Mouse (Mus musculus) layer of hippocampus, adult 9-10 months (tissue): ENCODE data around the gene Ppp1r14c.
"Not testable (repeated sequence)": the region's sequence is repeated elsewhere in the genome, so short reads cannot be mapped to it uniquely, and the experiment has no call there.

Experiments used
- DNase-seq: peaks from one replicate; pipeline ENCODE4 v3.0.0; 2022; ENCODE audit warnings: low spot score

Ppp1r14c gene

DNA sequence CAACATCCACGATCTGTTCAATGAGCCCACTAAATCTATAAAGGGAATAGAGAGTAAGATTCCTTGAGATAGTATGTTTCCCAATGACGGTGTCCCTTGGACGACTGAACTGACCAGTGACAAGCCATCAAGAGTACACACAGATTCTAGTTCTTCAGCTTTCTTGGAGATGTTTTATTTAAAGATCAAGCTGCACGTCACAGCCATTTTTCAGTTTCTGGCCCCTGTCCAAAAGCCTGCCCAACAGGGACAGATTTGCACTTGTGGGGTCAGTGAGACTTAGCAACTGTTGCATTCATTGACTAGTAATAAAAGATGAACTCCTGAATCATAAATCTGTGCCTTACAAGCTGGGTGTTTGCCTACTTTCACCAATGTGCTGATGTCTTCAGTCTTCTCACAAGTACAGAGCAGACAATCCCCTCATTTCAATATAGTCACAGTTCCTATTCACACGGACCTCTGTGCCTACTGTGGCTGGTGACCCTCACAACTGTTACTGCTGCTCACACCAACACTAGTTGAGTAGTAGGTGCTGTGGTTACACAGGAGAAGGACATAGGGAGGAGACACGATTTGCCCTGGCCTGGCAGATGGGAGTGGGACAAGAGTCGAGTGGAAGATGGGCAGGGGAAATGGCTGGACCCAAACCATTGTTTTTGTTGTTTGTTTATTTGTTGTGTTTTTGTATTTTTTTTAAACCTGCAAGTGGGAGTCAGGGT lies 37.7 kb downstream of the Ppp1r14c start:
- no peak for DNase-seq

DNA sequence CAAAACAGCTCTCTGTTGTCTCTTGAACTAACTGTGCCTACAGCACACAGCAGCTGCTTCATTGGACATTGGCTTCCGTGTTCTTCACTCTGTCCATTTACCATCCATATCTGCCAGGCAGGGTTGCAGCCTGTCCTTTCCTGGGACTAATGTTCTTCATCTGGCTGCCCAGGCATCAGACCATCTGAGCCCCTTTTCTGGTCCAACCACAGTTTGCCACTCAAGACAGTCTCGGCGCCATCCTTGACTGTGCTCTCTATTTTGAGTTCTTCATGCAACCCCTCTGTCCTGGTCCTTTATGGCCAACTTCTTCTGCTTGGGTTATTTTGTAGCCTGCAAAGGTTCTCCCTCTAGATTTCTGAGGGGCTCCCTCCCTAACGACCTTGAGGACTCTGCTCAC lies 38.5 kb downstream of the Ppp1r14c start:
- no peak for DNase-seq

DNA sequence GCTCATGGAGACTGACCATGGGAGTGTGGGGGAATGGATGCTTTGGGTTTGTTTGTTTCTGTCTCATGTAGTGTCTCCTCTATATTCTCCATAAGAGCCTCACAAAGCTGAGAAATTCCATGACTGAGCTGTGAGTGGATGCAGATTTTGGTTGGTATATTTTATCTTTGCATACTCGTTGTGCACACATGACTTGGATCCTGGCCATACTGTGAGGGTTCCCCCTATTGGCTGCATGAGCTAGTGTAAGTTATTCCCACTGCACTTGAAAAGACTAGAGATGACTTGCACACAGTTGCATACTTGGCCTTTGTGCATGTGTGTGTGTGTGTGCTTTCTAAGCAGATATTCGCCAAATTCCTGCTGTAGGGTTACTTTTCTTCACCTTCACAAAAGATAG lies 40.4 kb downstream of the Ppp1r14c start:
- DNase-seq, result no peak

DNA sequence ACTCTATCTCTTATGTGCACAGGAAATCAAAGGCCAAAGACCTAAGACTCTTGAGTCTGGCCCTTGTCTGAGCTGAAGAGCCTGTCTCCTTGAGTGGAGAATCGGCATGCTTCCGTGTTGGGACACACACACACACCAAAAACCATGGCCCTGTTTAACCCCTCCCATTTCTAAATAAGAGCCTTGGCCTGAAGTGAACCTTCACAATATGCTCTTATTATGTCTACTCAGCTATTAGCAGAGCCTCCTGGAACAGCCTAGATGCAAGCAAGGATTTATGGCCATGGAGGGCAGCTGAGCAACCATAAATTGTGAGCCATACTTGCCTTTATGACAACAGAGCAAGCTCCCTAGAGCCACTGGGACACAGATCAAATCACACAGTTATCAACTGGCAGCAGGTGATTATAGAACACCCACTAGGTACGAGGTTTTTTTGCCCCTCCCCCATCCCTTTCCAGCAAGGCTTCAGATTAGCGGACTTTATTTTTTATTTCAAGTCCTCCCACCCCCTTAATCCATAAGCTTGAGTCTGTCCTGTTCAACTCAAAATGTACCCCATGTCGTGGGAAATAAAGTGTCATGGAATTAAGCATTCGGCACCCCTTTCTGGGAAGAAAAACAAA lies 42.3 kb downstream of the Ppp1r14c start:
- no peak for DNase-seq

DNA sequence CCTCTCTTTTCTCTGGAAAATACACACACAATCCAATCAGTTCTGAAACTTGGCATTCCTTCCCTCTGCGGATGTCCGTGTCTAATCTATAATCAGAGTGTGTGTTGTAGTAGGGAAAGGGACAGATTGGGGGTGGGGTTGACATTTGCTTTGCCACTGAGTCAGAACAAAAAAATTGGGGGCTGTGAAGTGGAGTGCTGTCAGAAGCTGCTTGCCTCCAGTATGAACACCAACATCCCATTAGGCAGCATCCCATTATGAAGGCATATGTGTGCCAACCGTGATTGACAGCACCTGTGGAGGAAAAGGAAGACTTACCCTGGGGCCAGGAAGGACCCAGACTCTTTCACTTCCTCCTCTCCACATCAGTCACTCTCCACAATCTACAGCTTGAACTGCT lies 42.8 kb downstream of the Ppp1r14c start:
- no peak for DNase-seq

DNA sequence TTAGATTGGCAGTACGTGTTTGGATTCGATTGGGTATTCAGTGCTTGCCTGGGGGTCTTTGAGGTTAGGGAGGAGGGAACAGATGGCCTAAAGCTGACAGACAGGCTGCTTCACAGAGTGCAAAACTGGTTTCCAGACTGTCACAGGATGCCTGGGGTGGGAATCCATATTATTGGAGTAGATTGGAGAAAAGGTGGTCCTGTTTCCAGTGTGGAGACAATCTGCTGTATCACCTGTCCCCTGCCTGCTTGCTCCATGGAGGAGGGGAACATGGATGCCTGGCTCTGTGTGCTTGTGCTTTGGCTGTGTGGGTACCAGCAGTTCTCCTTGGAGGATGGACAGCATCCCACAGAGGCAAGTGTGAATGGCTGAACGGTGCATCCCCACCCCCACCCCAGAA lies 45.4 kb downstream of the Ppp1r14c start:
- DNase-seq, result no peak

DNA sequence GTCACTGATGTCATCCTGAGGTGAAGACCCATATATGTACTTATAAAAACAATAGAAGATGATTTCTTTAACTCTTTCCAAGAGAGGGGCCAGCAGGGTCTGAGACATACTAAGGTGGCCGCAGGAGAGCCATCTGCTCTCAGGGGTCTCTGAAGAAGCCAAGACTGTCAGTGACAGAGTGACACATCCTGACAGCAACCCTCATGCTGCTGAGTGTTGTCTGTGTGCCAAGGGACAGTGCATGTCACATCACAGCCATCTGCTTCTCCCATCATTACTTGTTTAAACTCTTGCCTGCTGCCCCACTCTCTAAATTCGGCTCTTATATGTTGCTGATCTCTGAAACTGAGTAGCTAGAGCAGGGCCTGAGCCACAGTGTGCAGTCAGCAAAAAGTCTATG lies 45.8 kb downstream of the Ppp1r14c start:
- DNase-seq, result no peak

DNA sequence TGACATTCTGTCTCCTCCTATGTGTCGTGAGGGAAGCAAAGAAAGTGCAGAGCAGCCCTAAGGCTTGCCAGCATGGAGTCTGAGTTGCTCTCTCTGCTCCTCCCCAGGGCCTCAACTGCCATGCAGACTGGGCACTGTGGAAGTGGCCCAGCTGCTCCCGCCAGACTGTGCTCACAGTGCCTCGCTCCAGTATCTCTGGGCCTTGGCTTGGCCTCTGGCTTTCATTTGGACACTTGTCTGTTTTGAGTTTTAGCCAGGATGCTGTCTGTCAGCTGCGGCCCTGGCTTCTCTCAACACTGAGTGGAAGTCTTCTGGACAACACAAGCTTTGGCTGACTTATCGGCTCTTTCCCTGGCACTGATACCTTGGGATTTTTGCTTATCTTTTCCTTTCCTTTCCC lies 49.0 kb downstream of the Ppp1r14c start:
- DNase-seq, result no peak

DNA sequence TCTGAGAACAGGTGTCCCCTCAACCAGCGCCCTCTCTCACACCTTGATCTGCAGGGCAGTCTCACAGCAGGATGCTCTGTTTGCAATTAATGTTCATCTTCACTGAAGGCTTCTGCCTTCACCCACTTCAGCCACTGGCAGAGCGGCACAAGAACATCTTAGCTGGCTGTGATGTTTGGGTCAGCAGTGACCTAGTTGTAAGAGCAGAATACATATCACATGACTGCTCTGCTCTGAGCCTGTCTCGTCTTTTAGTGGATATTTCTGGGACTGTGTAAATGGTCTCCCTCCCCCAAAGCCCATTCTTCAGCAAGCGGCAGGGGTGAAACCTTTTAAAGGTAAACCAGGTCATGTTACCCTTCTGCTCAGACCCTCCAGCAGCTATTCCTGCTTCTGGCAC lies 50.7 kb downstream of the Ppp1r14c start:
- DNase-seq, result no peak

DNA sequence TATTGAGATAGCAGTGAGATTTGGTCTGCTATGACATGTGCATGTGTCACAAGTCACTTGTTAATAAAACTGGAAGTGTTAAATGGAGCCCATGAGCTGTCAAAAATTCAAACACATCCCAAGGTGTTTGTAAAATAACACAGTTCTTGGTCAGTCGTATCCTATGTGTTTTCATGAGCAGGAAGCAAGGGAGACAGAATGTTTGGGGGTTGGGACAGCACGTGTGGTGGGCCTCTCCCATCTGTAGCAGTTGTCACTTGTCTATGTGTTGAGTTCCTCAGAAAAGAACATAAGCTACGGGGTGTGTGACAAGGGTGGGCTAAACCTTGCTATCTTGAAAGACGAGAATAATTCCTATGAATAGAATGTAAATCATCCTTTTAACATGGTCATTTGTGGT lies 51.6 kb downstream of the Ppp1r14c start:
- DNase-seq, result no peak

DNA sequence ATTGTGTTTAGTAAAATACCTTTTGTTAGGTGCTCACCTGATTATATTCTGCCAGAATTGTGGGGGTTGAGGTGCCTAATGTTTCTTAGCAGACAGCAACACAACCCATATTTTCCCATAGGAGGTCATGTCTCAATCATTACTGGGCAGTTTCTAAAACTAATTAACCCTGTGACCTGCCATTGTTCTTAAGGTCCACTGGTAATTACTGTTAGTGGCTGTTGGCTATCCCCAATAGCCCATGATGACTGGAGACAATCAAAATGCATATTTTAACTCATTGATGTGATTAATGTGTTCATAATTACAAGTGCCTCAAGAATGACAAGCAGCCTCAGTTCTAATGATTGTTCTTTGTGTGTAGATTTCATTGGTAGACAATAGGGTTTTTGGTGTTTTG lies 58.2 kb downstream of the Ppp1r14c start:
- no peak for DNase-seq

DNA sequence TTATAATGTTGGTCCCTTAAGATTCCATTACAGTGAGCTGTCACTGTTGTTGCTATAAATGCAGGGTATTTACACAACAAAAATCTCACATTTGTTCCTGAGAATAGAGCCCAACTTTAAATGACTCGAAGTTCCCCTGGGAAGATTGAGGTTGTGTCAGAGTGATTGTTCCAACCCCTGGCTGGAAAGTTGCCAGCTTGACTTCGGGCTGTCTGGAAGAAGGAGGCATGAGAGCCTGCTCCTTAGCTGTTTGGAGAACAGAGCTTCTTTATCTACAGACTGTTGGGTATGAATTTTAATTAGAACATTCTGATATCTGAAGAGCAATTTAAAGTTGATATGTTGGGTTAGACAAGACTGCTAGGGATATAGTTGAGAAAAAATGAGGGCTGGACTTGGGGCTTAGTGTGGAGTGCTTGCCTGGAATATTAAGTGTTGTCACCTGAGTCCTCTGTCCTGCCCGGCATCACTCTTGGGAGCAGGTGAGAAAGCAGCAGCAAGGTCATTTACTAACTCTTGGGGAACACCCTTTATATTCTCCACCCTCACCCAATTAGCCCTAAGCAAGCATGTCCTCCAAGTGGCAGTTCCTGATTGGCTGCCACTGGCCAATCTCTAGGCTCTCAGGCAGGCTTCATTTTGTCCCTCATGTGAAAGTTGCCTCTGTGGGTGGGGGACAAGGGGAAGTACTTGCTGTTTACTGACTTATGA lies 62.0 kb downstream of the Ppp1r14c start:
- DNase-seq, result no peak

DNA sequence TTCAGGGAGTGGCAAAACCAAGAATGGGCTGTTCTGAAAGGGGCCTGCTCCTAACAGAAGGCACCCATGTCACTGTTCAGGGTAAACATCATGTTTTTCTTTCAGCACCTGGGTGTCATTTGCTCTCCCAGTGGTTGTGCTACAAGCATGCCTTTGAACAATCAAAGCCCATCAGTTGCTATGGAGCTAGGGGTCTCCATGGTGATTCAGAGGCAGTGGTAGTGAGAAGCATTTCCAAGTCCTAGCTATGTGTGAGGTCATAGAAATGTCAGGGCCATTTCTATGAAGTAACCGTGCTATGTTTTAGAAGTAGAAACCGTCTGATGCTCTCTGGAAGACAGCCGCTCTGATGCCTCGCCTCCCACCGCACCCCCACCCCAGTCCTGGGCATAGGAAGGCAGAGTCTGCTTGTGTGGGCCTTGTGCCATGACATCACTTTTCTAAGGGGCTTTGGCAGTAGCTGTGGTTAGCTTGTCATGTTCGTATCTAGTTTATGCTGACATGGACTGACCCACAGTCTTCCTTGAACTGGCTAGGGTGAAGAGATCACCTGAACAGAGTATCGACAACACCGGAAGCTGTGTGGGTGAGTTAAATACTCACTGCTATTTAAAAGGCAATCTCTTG lies 69.1 kb downstream of the Ppp1r14c start:
- no peak for DNase-seq

DNA sequence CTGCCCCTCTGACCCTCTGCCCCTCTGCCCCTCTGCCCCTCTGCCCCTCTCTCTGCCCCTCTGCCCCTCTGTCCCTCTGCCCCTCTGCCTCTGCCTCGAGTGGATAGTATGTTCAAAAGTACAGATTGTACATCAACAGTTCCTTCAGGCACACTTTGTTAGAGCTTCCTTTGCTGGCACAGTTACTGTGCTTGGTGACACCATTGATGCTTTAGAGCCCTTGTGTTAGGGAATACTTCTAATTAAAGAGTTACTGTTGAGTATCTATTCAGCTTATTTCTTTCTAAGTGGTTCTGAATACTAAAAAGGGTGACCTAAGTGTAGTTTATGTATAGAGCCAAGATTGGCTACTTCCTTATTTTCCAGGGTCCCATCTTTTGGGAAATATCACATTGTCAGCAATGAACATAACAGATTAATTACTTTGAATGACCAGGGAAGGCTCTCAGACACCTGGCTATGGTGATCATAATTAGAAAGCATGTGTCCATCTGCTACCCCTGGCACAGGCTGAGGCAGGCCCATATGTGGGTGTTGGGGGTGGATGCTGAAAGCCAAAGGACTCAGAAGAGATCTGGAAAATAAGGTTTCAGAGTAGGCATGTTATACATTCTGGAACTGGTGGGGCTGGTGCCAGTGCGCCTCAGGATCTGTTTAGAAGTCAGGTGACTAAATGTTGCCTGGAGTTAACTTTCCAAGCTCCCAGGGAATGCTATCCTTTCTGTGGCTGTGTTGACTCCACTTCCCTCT lies 75.0 kb downstream of the Ppp1r14c start:
- DNase-seq, result no peak

DNA sequence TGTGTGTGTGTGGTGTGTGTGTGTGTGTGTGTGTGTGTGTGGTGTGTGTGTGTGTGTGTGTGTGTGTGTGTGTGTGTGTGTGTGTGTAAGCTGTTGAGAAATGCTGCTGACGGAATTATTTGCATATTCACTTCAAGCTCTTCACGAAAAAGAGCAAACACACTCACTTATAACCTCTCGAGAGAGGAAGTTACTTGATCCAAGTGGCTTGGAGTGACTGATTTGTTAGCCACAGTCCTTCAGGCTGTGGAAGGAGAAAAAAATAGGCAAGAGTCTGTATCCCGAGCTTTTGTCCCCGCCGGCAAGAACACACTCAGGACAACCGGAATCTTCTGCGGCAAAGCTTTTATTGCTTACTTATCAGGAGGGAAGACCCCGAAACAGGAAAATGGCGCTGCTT lies 80.9 kb downstream of the Ppp1r14c start:
- DNase-seq, result not testable (repeated sequence)

DNA sequence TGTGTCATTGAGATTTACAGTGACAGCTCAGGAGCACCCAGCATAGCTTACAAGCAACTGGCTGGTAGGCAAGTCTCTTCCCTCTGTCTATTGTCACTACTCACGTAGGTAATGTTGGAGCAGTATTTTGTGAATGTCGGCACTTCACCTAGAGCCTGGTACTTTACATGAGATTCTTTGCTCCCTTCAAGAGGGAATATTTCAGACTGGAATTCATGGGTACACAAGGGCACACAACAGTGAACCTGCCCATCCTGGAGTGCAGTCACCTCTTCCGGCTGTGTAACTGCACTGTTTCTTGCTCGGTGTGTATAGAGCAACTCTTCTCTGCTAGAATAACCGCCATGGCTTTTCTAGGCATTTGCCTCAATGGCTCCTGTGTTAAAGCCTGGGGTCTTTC lies 82.8 kb downstream of the Ppp1r14c start:
- no peak for DNase-seq

DNA sequence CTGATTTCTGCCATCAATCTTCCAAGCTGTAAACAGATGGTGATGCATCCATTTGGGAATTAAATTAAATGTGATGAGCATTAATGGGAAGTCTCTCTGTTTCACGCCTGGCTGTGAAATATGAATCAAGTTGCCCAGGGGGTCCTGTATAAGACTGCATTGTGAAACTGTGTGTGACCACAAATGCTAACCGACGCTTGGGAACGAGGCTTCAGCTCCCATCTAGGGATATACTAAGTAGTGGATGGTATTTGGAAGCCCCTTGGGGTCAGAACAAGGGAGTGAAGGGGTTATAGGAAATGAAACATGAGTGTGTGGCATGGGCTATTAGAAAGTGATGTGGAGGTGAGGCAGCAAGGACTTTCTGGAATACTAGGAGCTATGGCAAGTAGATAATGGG lies 86.1 kb downstream of the Ppp1r14c start:
- DNase-seq, result no peak

DNA sequence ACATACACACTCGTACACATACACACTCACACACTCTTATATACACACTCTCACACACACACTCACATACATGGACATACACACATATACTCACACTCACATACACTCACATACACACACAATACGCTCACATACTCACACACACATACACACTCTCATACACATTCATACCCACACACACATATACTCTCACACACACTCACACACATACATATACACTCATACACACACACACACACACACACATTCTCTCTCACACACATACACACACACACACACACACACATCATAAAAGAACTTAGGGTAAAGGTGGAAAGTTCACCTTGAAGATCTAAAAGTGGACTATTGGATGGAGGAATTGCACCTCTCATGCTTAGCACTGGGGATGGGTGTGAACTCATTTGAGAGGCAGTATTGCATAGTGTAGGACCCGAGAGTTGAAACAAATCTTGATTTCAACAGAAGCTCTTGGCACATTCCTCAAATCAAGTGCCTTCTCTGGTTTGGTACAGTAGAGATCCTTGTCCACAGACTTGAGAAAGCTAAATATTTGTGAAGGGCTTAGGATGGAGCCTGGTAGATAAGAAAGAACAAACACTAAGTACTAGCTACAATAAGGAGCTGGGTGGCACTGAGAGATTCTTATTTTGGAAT lies 87.1 kb downstream of the Ppp1r14c start:
- DNase-seq, result no peak

DNA sequence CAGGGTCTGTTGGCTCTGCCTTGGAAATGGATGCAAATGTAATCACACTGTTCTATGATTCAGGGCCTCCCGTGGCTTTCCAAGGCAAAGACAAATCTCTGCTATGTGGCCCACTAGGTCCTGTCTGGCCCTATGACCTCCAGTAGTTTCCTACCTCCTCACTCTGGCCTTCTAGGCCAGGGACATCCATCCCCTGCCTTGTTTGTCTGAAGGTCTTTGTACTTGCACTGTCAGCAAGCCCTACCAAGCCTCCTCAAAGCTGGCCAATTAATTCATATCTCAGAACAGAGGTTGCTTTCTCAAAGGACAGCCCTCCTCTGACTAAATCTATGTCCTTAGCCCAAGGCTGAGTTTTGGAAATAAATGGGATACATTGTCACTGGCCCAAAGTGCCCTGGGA lies 92.8 kb downstream of the Ppp1r14c start:
- no peak for DNase-seq

DNA sequence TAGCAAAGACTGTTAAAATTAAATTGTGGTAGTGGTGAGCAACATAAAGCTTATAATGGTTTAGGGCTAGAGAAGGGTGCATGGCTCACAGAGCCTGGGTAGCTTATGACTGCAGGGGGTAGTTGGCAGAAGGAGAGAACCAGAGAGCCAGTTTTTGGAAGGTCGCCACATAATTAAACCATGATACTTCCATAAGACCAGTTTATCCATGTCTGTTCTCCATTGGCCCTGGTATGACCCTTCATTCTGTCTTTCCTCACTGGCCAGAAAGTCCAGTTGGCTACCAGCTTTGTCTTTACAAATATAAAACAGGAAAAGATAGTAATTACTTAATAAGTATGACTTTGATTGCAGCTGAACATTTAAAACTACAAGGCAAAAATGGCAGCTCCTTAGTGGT lies 95.0 kb downstream of the Ppp1r14c start:
- no peak for DNase-seq

DNA sequence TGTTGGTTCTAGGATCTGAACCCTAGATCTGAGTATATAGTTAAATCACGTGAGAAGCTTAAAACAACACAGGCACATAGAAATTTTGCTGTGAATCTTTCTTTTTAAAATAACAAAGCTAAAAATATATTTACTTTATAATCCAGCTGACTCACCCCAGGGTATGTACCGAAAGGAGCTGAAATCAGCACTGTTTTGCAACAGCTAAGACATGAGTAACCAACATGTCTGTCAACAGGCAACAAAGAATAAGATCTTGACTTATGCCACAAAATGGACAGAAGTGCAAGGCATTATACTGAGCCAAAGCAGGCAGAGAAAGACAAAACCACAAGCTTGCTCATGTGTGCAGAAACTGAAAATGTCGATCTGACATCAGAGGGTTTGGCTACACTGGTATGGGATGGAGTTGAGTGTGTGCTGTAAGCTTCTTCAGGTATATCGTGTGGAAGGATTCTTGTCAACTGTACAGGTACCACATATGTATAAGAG lies 100.3 kb downstream of the Ppp1r14c start:
- DNase-seq, result no peak

DNA sequence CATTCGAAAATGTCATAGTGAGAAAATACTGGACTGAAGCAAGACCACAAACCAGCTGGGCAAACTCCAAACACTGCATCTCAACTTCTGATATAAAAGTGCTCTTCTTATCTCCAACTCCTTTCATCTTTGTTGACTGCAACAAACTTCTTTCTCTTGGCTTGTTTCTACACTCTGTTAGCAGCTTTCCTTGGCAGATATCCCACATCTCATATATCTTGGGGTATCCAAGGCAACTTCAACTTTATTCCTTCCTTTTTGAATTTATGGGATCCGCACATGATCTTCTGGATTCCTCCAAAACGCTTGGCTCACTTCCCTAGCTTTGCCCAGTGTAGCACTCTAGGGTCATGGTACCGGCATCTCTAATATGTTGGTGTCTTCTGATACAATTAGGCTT lies 102.7 kb downstream of the Ppp1r14c start:
- no peak for DNase-seq
